ENCODE assay signal across 9 mouse cellular contexts in the genomic region with DNA sequence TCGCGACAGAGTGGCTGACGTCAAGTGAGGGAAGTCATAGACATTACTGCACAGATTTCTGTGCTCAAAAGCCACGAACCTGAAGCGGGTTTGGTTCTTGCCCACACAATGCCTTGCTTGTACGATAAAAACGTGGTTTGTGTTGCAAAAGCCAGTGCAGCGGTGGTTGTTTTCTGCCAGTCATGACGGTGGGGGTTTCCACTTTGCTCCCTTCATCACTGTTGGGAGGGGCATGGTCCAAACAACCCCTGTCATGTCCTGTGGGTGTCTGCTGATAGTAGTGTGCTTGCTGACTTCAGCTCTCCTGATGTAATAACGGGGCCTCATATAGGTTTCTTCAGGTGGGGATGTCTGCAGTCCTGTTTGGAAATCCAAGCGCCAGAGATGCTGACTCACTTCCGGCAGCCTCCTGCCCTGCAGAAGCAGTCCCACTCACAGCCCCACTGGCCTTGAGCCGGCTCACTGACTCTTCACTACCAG. TPM values are rescaled to one million over a fixed set of nuclear protein-coding genes. Genes with fewer than 3 reads are reported as not detected.
DNase-seq lines count a peak whose midpoint lies in the region; ATAC-seq and TF ChIP-seq lines count a peak whose summit lies in the region.
"Had no signal": no experiment of that assay in that cellular context is flagged by ENCODE, and none has a peak within 500 bp of the region (broad histone marks: within the 10 kb centered on the region; RNA-seq: fewer than 3 reads in every experiment).

No protein-coding gene starts in this region.

- no peak overlapping the region for H3K27ac ChIP-seq in lung, embryonic 14.5 days (ENCODE audit: low read depth)
- H3K27ac ChIP-seq in liver, embryonic 15.5 days (replicated peaks) = peak overlapping the region; percentile 69
- H3K27ac ChIP-seq in forebrain, embryonic 11.5 days (ENCODE audit: low read depth, low read length) = no peak overlapping the region
- H3K27ac ChIP-seq: midbrain, embryonic 12.5 days had no signal

- peak overlapping the region; percentile 15; the same call in 1 of the 2 replicates for H3K4me2 ChIP-seq in lung, embryonic 14.5 days
- peak overlapping the region; percentile 73 for H3K4me2 ChIP-seq in liver, embryonic 15.5 days
- H3K4me2 ChIP-seq in forebrain, embryonic 11.5 days (ENCODE audit: low read depth, low read length, severe bottlenecking) = no peak overlapping the region
- H3K4me2 ChIP-seq: midbrain, embryonic 12.5 days had no signal

- peaks cover 8% of the 10 kb centered on the region for H3K4me1 ChIP-seq in lung, embryonic 14.5 days (ENCODE audit: insufficient read depth)
- H3K4me1 ChIP-seq in liver, embryonic 15.5 days (replicated peaks) = peaks cover 47% of the 10 kb centered on the region
- peaks cover 2% of the 10 kb centered on the region; the same call in 1 of the 2 replicates for H3K4me1 ChIP-seq in forebrain, embryonic 11.5 days (replicated peaks; ENCODE audit: control insufficient read depth, insufficient read depth, low read length)

- 61% methylated on average over 13 of the region's 13 CpGs for WGBS in lung, embryonic 14.5 days
- WGBS in liver, embryonic 15.5 days (ENCODE audit: insufficient replicate concordance) = 8% methylated on average over 13 of the region's 13 CpGs
- WGBS in forebrain, embryonic 11.5 days = 79% methylated on average over 13 of the region's 13 CpGs

- no peak for TF ChIP-seq CTCF in lung, embryonic 14.5 days (IDR thresholded peaks at IDR 0.05; ENCODE audit: low read depth)

- ATAC-seq in lung, embryonic 14.5 days (ENCODE audit: insufficient read depth) = no peak
- ATAC-seq in erythroid progenitor cell, adult 5-6 weeks (replicated peaks; ENCODE audit: low FRiP score, poor library complexity, severe bottlenecking) = peak; percentile 79
- ATAC-seq in liver, embryonic 15.5 days (ENCODE audit: insufficient read depth) = peak; percentile 75
- no peak for ATAC-seq in forebrain, embryonic 11.5 days (replicated peaks; ENCODE audit: low FRiP score)

- H3K27me3 ChIP-seq in lung, embryonic 14.5 days (ENCODE audit: insufficient read depth, low read length) = no peaks in the 10 kb centered on the region
- H3K27me3 ChIP-seq in liver, embryonic 15.5 days = no peaks in the 10 kb centered on the region
- no peaks in the 10 kb centered on the region for H3K27me3 ChIP-seq in forebrain, embryonic 11.5 days (ENCODE audit: control insufficient read depth, insufficient read depth, low read length)
- H3K27me3 ChIP-seq: midbrain, embryonic 12.5 days had no signal

- no peaks in the 10 kb centered on the region for H3K36me3 ChIP-seq in lung, embryonic 14.5 days (ENCODE audit: insufficient read depth)
- H3K36me3 ChIP-seq in liver, embryonic 15.5 days (replicated peaks) = no peaks in the 10 kb centered on the region
- H3K36me3 ChIP-seq in forebrain, embryonic 11.5 days (ENCODE audit: control insufficient read depth, insufficient read depth, low read length) = no peaks in the 10 kb centered on the region
- H3K36me3 ChIP-seq: midbrain, embryonic 12.5 days had no signal

- H3K4me3 ChIP-seq in lung, embryonic 14.5 days (ENCODE audit: low read depth, low read length) = no peak overlapping the region
- peak overlapping the region; percentile 40 for H3K4me3 ChIP-seq in liver, embryonic 15.5 days (replicated peaks)
- H3K4me3 ChIP-seq in forebrain, embryonic 11.5 days (ENCODE audit: low read depth, low read length) = no peak overlapping the region
- H3K4me3 ChIP-seq: midbrain, embryonic 12.5 days had no signal

- DNase-seq in lung, embryonic 14.5 days = no peak
- no peak for DNase-seq in lung, postnatal 10 days
- peak; percentile 52 for DNase-seq in testis, postnatal 10 days (ENCODE audit: low spot score)
- no peak for DNase-seq in forebrain, embryonic 11.5 days (ENCODE audit: low spot score)
- no peak for DNase-seq in embryo, embryonic 10.5 days (ENCODE audit: low spot score)
- DNase-seq in right cerebral cortex, adult 2 months (ENCODE audit: low spot score in 2 of 2) = no peak

- no peak overlapping the region for H3K9ac ChIP-seq in lung, embryonic 14.5 days
- no peak overlapping the region for H3K9ac ChIP-seq in liver, embryonic 15.5 days
- no peak overlapping the region for H3K9ac ChIP-seq in forebrain, embryonic 11.5 days (ENCODE audit: low read length)
- H3K9ac ChIP-seq: midbrain, embryonic 12.5 days had no signal

- no peaks in the 10 kb centered on the region for H3K9me3 ChIP-seq in lung, embryonic 14.5 days (ENCODE audit: low read depth, low read length)
- H3K9me3 ChIP-seq in liver, embryonic 15.5 days (replicated peaks) = no peaks in the 10 kb centered on the region
- H3K9me3 ChIP-seq in forebrain, embryonic 11.5 days (ENCODE audit: control insufficient read depth, low read length) = no peaks in the 10 kb centered on the region
- H3K9me3 ChIP-seq: midbrain, embryonic 12.5 days had no signal

RNA-seq across cellular contexts. Expression of a gene that starts 39.5 kb away (rescaled TPM):
- polyA plus RNA-seq in lung, embryonic 14.5 days (2014; fragmentation: Nextera tagmentation; extraction: Ambion mirVana) = 120 and 137 TPM in 2 replicates
- 859 and 885 TPM in 2 replicates for total RNA-seq in erythroid progenitor cell, adult 5-6 weeks (2015; ENCODE audit: low replicate concordance)
- total RNA-seq in erythroid progenitor cell, adult 5-6 weeks (2017; ENCODE audit: low replicate concordance) = 748 and 1,226 TPM in 2 replicates
- polyA plus RNA-seq in liver, embryonic 15.5 days (2015; fragmentation: Nextera tagmentation; extraction: Ambion mirVana) = 95.5 and 107 TPM in 2 replicates
- polyA plus RNA-seq in forebrain, embryonic 11.5 days (2014; fragmentation: Nextera tagmentation; extraction: Ambion mirVana) = 128 and 133 TPM in 2 replicates

RNA-seq across cellular contexts. Expression of a gene that starts 41.5 kb away (rescaled TPM):
- 1,651 and 1,692 TPM in 2 replicates for polyA plus RNA-seq in lung, embryonic 14.5 days (2014; fragmentation: Nextera tagmentation; extraction: Ambion mirVana)
- 2,541 and 2,855 TPM in 2 replicates for total RNA-seq in erythroid progenitor cell, adult 5-6 weeks (2015; ENCODE audit: low replicate concordance)
- total RNA-seq in erythroid progenitor cell, adult 5-6 weeks (2017; ENCODE audit: low replicate concordance) = 1,910 and 2,502 TPM in 2 replicates
- polyA plus RNA-seq in liver, embryonic 15.5 days (2015; fragmentation: Nextera tagmentation; extraction: Ambion mirVana) = 3,441 and 3,837 TPM in 2 replicates
- polyA plus RNA-seq in forebrain, embryonic 11.5 days (2014; fragmentation: Nextera tagmentation; extraction: Ambion mirVana) = 1,254 and 1,333 TPM in 2 replicates

Comparison
In these comparisons a context has a peak if more than half of its experiments do, and no peak if none do; other contexts are left out.
1. ATAC-seq: peak in erythroid progenitor cell, adult 5-6 weeks (single experiment) and liver, embryonic 15.5 days (single experiment); none in lung, embryonic 14.5 days (single experiment) and forebrain, embryonic 11.5 days (single experiment).